Mouse (Mus musculus) lung, adult 2 months (tissue): ENCODE data around the gene Trarg1. TPM values are rescaled to one million over a fixed set of nuclear protein-coding genes. Genes with fewer than 3 reads are reported as not detected.

Source experiments
- DNase-seq: peaks from one replicate; pipeline ENCODE4 v3.0.0; 2022
- H3K4me1 ChIP-seq: fragments of 200-500 bp; 2 replicates; pipeline ENCODE4 v1.6.1; 2011; ENCODE audit warnings: low read length; ENCODE audit not compliant: control insufficient read depth, insufficient read depth
- H3K4me3 ChIP-seq: fragments of 200-500 bp; replicated peaks from 2 replicates; pipeline ENCODE3; 2011; ENCODE audit warnings: low read depth, mild to moderate bottlenecking, control low read depth, low read length; ENCODE audit errors: extremely low read depth
- CTCF ChIP-seq: fragments of 200-500 bp; IDR thresholded peaks from 2 replicates; pipeline ENCODE4 v1.5.1; 2011; ENCODE audit warnings: mild to moderate bottlenecking, low read length, control low read depth; ENCODE audit not compliant: insufficient read depth
- POLR2A ChIP-seq: fragments of 200-500 bp; IDR thresholded peaks from 2 replicates; pipeline ENCODE4 v1.6.1; 2011; ENCODE audit warnings: low read depth, mild to moderate bottlenecking, control low read depth, low read length, borderline replicate concordance; ENCODE audit errors: extremely low read depth
- WGBS: fragments of 180-500 bp; shearing (Covaris S2); methylation state at CpG from one replicate; pipeline ENCODE4 v1.1.7; 2018; 5-methylcytosine and 5-hydroxymethylcytosine counted together
- polyA plus RNA-seq: library from polyadenylated mRNA; depleted of rRNA; stranded (reverse); fragments of >200 nt; gene quantifications from 2 replicates; pipeline ENCODE4 v1.2.3, GENCODE M21; 2012

Trarg1 gene
- polyA plus RNA-seq, 1 experiment, result 5.3 TPM

DNA sequence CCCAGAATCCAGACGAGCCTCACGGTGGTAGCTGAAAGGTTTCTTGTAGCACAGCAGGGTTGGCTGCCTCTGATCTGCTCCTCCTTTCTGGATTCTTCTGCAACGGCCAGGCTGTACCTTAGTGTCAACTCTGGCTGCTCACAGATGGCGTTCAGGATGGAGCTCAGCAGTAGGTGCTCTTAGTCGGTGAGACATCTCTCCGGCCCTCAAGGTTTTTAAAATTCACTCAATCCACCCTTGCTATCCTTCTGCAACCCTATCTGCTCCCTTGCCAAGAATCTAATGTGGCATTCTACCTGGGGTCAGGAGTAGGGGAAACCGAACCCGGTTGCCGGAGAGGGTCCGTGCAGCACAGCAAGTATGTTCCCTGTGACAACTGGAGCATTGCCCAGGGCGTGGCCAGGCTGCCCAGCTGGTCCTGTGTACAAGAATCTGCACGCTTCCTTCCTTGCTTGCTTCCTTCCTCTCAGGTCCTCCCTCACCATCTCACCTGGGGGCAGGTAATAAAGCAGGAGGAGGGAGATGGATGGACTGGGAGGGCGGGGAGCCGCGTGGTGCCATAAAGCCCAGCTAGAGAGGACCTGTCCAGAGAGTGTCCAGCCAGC, 7.6 kb upstream of the Trarg1 start, which contains the start of gene Bhlha9:
TSS of gene Bhlha9 (plus strand) at position 600 of the 605 bp plus-strand sequence.
- H3K4me3 ChIP-seq, result no peak within 1 kb of the TSS
- DNase-seq, result no peak
- no peaks in the 10 kb centered on the region for H3K4me1 ChIP-seq
- TF ChIP-seq CTCF (no peak), POLR2A (no peak)
- 66% methylated on average over 15 of the region's 15 CpGs for WGBS

DNA sequence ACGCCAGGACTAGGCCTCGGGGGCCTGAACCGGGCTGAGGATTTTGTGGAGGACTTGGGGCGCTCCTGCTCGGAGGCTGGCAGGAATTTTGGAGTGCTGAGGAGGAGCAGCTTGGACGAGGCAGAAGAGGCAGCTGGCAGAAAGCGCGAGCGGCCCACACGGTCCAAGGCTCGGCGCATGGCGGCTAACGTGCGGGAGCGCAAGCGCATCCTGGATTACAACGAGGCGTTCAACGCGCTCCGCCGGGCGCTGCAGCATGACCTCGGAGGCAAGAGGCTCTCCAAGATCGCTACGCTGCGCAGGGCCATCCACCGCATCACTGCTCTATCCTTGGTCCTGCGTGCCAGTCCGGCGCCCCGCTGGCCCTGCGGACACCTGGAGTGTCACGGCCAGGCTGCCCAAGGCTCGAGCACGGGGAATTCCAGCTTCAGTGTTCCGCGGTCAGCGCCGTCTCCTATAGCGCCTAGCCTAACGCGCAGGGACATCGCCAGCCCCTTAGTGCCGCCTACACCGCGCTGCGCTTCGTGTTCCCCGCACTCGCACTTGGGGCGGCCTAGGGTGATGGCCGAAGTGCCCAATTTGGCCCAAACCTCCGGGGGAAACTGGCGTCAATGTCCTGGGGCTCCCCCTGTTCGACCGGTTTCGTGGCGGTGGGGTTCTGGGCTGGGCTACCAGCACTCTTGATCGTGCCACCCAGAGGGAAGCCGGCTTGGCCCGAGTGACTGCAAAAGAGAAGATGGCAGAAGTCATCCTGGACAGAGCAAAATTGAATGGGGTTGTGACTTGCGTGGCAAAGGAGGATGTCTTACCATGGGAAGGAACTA, 6.8 kb upstream of the Trarg1 start:
- Histone ChIP-seq H3K4me1 (no peaks in the 10 kb centered on the region), H3K4me3 (no peak overlapping the region)
- no peak for DNase-seq
- TF ChIP-seq POLR2A (no peak), CTCF (no peak)
- 5% methylated on average over 64 of the region's 64 CpGs for WGBS

DNA sequence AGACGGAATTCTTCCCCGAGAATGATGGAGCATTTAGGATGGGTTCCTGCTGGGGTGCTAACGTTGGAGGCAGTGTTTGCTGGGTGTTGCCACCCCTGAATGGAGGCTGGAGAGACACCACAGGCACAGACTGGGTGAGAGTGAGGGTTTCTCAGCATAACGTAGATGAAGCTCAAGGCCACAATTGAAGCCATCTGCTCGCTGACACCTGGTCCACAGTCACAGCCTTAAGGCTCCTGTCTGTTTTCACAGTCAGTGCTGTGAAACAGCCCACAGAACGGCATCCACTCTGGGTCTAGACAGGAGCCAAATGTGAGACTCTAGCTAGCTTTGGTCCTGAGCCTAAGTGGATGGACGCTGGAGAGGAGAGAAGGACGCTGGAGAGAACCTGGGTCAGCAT, 5.4 kb upstream of the Trarg1 start:
- H3K4me1 ChIP-seq, result no peaks in the 10 kb centered on the region
- TF ChIP-seq CTCF (no peak), POLR2A (no peak)
- DNase-seq, result no peak
- H3K4me3 ChIP-seq, result no peak overlapping the region
- WGBS, result 46% methylated on average over 8 of the region's 8 CpGs

DNA sequence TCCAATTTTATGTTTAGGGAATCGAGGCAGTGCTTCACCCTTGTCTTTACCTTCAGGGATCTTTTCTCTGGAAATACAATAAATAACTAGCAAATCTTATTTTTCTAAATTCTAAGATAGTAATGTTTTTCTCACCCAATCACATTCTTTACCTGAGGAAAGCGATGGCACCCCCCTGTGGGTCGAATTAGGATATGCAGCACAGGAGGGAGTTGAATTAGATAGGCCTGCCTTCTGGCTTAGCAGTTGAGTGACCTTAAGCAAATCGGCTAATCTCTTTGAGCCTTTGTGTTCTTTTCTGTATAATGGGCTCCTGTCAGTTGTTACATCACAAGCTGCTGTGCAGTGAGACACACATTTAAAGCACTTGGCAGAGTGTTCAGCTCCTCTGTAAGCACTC, 4.9 kb upstream of the Trarg1 start:
- 35% methylated on average over 4 of the region's 4 CpGs for WGBS
- no peak for DNase-seq
- TF ChIP-seq CTCF (no peak), POLR2A (no peak)
- Histone ChIP-seq H3K4me1 (no peaks in the 10 kb centered on the region), H3K4me3 (no peak overlapping the region)

DNA sequence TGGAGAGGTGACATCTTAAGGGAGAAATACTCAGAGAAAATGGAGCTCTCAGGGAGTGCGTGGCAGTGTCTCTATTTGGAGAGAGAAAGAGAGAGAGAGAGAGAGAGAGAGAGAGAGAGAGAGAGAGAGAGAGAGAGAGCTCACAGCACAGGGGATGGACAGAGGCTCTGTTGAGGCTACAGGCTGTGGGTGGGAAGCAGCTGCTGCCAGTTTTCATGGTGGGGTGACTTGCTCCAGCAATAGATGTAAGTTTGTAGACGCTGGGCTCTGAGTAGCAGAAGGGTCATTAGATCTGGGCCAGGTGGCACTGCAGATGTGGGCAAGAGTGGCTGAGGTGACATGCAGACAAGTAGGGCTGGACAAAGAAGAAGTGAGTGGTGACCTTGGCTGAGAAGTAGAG, 6.0 kb downstream of the Trarg1 start:
- no peak for DNase-seq
- H3K4me3 ChIP-seq, result no peak overlapping the region
- H3K4me1 ChIP-seq, result no peaks in the 10 kb centered on the region
- WGBS, result 55% methylated on average over 2 of the region's 2 CpGs
- no peak for TF ChIP-seq CTCF

DNA sequence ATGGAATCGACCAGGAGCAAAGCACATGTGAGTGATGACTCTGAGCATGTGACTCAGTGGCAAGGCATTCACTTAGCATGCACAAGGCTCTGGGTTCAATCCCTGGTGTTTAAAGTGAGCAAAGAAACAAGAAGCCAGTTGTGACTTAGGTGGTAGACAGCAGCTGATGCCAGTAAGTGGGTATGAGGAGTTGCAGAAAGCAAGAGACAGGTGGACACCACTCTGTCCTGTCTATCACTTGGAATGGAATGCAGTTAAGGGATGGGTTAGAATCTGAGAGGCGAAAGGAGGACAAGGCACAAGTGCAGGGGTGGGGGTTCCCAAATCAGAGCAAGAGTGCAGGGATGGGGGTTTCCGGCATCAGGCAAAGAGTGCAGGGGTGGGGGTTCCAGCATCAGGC, 12.5 kb downstream of the Trarg1 start:
- WGBS, result 73% methylated on average over 3 of the region's 3 CpGs
- no peak for TF ChIP-seq CTCF
- TF ChIP-seq POLR2A, result no peak
- DNase-seq, result no peak
- no peak overlapping the region for H3K4me3 ChIP-seq
- no peaks in the 10 kb centered on the region for H3K4me1 ChIP-seq

DNA sequence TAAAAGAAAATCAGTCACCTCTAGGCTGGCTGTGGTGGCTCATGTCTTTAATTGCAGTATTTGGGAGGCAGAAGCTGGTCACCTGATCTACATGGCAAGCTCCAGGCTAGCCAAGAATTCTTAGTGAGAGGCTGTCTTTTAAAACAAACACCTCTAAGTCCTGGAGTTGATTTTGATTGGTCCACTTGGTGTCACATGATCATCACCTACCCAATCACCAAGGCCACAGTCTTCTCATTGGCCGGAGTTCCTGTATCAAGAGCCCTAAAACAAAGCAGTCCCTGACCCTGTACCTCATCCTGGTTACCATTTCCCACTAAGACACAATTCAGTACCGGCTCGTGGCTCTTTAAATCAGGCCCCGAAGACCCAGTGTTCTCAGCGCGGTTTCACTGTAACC, 16.2 kb downstream of the Trarg1 start:
- DNase-seq, result no peak
- 68% methylated on average over 6 of the region's 6 CpGs for WGBS
- no peak for TF ChIP-seq POLR2A
- no peak for TF ChIP-seq CTCF
- Histone ChIP-seq H3K4me1 (no peaks in the 10 kb centered on the region), H3K4me3 (no peak overlapping the region)

DNA sequence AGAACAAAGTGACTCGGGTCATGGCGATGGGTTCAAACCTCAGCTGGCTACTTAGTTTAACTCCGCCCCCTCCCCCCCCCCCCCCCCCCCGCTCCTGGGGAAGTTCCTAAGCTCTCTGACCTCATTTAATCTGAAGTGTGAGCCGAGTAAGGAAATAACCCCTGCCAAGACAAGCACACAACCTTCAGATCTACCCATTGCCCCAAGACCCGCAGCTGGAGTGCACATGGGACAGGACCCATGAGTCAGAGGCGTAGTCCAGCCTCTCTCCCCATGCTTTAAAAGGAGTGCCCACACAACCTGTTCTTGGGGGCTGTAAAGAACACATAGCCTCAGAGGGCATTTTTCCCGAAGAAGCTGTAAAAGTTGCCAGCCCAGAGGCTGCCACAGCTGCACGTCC, 20.0 kb downstream of the Trarg1 start:
- no peak overlapping the region for H3K4me3 ChIP-seq
- no peaks in the 10 kb centered on the region for H3K4me1 ChIP-seq
- DNase-seq, result no peak
- no peak for TF ChIP-seq CTCF
- no peak for TF ChIP-seq POLR2A
- 42% methylated on average over 7 of the region's 9 CpGs for WGBS

DNA sequence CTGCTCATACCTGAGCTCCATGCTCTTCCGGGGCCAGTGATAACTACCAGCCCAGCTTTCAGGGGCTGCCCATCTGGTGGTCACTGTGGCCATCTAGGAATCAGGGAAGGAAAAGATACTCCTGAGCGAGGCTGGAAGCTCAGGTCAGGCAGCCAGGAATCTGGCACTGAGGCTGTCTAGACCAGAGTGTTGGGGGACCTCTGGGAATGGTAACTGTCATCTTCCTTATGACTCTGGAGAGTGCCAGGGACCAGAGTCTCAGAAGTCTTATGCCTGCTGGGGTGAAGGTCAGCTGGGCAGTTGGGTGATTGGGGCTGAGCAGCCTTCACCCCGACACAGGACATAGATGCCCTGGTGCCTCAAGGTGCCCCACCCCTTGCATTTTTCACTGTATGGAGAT, 28.0 kb downstream of the Trarg1 start:
- 86% methylated on average over 3 of the region's 3 CpGs for WGBS
- no peak overlapping the region for H3K4me3 ChIP-seq
- no peak for DNase-seq
- H3K4me1 ChIP-seq, result no peaks in the 10 kb centered on the region
- no peak for TF ChIP-seq POLR2A
- TF ChIP-seq CTCF, result no peak

DNA sequence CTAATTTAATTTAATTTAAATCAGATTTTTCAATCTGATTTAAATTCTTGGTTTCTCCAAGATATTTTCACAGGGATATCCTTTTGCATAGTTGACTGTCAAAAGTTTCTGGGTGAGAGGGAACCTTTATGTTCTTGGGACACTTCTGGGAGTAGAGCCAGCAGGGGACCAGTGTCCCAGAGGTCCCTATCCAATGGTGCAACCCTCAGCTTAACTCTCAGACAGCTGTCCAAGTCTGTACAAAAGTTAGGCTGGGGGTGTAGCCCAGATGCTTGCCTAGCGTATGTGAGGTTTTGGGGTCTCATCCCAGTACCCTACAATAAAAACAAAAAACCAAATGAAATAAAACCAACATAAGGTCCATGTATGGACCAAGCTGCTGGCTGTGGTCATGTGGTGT, 28.5 kb downstream of the Trarg1 start:
- no peak for TF ChIP-seq POLR2A
- no peak for TF ChIP-seq CTCF
- Histone ChIP-seq H3K4me1 (no peaks in the 10 kb centered on the region), H3K4me3 (no peak overlapping the region)
- no peak for DNase-seq
- WGBS, result 93% methylated on average over 1 of the region's 1 CpGs

DNA sequence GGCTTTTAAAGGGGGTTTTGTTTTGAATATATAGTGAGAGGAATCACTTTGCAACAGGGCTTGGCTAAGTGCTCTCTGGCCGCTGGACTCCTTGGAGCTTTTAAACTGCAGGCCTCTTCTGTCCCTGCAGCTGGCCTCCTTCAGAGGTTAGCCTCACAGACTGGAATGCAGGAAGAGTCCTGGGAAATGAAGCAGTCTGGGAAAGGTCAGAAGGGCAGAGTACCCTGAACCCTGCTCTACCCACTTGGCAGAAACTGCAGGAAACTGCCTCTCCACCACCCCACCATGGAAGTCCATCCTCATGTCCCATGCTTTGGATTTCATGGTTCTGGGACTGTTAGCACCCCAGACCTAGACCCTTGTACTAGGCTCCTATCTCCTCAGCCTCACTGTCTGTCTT, 29.3 kb downstream of the Trarg1 start:
- no peak for DNase-seq
- TF ChIP-seq POLR2A (no peak), CTCF (no peak)
- H3K4me1 ChIP-seq, result no peaks in the 10 kb centered on the region
- 61% methylated on average over 1 of the region's 1 CpGs for WGBS
- H3K4me3 ChIP-seq, result no peak overlapping the region
